ENCODE assay signal across 9 mouse cellular contexts in the genomic region with DNA sequence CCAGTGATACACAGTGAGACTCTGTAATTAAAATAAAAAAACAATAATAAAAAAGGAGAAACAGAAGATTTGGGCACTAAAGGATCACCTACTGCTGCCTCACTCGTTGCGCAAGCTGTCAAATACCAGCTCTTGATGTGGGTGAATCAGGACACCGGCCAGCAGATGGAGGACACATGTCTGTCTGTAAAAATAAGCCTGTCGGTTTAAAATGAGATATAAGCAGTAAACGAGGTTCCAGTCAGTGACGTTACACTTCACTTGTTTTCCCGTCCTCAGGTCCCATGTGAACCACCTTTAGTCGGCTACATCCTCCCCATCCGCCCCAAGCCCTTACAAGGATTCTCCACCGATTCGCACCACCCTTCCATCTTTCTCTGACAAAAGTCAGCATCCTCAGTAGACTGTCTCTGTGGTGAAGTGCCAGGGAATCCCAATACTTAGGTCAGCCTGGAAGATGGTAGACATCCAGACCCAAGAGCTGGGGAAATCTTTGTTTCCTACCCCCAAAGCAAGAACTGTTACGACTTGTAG. TPM values are rescaled to one million over a fixed set of nuclear protein-coding genes. Genes with fewer than 3 reads are reported as not detected.
DNase-seq lines count a peak whose midpoint lies in the region; ATAC-seq and TF ChIP-seq lines count a peak whose summit lies in the region.
"Had no signal": no experiment of that assay in that cellular context is flagged by ENCODE, and none has a peak within 500 bp of the region (broad histone marks: within the 10 kb centered on the region; RNA-seq: fewer than 3 reads in every experiment).

No protein-coding gene starts in this region.

- no peak for TF ChIP-seq POLR2A in cerebellum, adult 2 months (IDR thresholded peaks at IDR 0.05; ENCODE audit: borderline replicate concordance, insufficient read depth, low read length)

- peak in 1 of 2 experiments; percentile 49 for DNase-seq in cerebellum, adult 2 months
- no peak for DNase-seq in cerebellum, adult 9-11 months
- peak; percentile 13 for DNase-seq in lung, postnatal 0 days (ENCODE audit: low spot score)
- DNase-seq in lung, adult 18-20 months, result no peak
- no peak for DNase-seq in forebrain, embryonic 10.5 days (ENCODE audit: extremely low spot score, low spot score)
- DNase-seq in limb, embryonic 10.5 days (ENCODE audit: low spot score), result no peak
- peak; percentile 67 for DNase-seq in naive thymus-derived CD4-positive, alpha-beta T cell, adult 2 months (ENCODE audit: low read depth)
- no peak for DNase-seq in gastrocnemius, postnatal 25 days

- no peaks in the 10 kb centered on the region for H3K27me3 ChIP-seq in cerebellum, adult 2 months (ENCODE audit: control insufficient read depth, insufficient read depth, low read length)
- no peaks in the 10 kb centered on the region for H3K27me3 ChIP-seq in lung, postnatal 0 days (replicated peaks; ENCODE audit: insufficient read depth, low read length)
- H3K27me3 ChIP-seq in forebrain, embryonic 10.5 days (ENCODE audit: poor library complexity, severe bottlenecking), result no peaks in the 10 kb centered on the region
- H3K27me3 ChIP-seq in limb, embryonic 10.5 days (ENCODE audit: low read depth, poor library complexity, severe bottlenecking), result no peaks in the 10 kb centered on the region

- H3K4me1 ChIP-seq in cerebellum, adult 2 months (ENCODE audit: control insufficient read depth, insufficient read depth, low read length), result no peaks in the 10 kb centered on the region; the same call in 1 of the 2 replicates
- 0 out of 2 replicates have a peak, but pooled peaks cover 6% of the 10 kb centered on the region for H3K4me1 ChIP-seq in lung, postnatal 0 days (ENCODE audit: insufficient read depth, low read depth, low read length)
- peaks cover 22% of the 10 kb centered on the region for H3K4me1 ChIP-seq in forebrain, embryonic 10.5 days
- peaks cover 14% of the 10 kb centered on the region for H3K4me1 ChIP-seq in limb, embryonic 10.5 days

- H3K4me3 ChIP-seq in cerebellum, adult 2 months (replicated peaks; ENCODE audit: insufficient read depth, low read depth, low read length), result peak overlapping the region; percentile 91
- H3K4me3 ChIP-seq in lung, postnatal 0 days (ENCODE audit: low read depth, low read length), result peak overlapping the region; percentile 86
- peak overlapping the region; percentile 73 for H3K4me3 ChIP-seq in forebrain, embryonic 10.5 days
- peak overlapping the region; percentile 73 for H3K4me3 ChIP-seq in limb, embryonic 10.5 days

- peak; percentile 25 for ATAC-seq in lung, postnatal 0 days

- H3K4me2 ChIP-seq in lung, postnatal 0 days (replicated peaks; ENCODE audit: low read depth, low read length), result peak overlapping the region; percentile 80

- no peak for TF ChIP-seq EP300 in lung, postnatal 0 days (IDR thresholded peaks at IDR 0.05)

- H3K36me3 ChIP-seq in lung, postnatal 0 days (ENCODE audit: insufficient read depth, low read length), result peaks cover 4% of the 10 kb centered on the region; the same call in 1 of the 2 replicates
- peaks cover 33% of the 10 kb centered on the region for H3K36me3 ChIP-seq in forebrain, embryonic 10.5 days (replicated peaks)
- H3K36me3 ChIP-seq in limb, embryonic 10.5 days, result peaks cover 33% of the 10 kb centered on the region

- 2% methylated on average over 12 of the region's 12 CpGs for WGBS in cerebellum, adult 2 months
- 14% methylated on average over 12 of the region's 12 CpGs for WGBS in lung, postnatal 0 days
- 24% methylated on average over 12 of the region's 12 CpGs for WGBS in forebrain, embryonic 10.5 days
- WGBS in limb, embryonic 10.5 days, result 24% methylated on average over 12 of the region's 12 CpGs

- H3K9me3 ChIP-seq in lung, postnatal 0 days (ENCODE audit: low read length), result no peaks in the 10 kb centered on the region
- H3K9me3 ChIP-seq in forebrain, embryonic 10.5 days, result no peaks in the 10 kb centered on the region
- H3K9me3 ChIP-seq in limb, embryonic 10.5 days (replicated peaks), result no peaks in the 10 kb centered on the region

- peak overlapping the region; percentile 69 for H3K27ac ChIP-seq in cerebellum, adult 2 months (ENCODE audit: insufficient read depth, low read length)
- 0 out of 2 replicates have a peak overlapping the region, but pooled peaks have one; percentile 32 for H3K27ac ChIP-seq in lung, postnatal 0 days (ENCODE audit: low read length)
- peak overlapping the region; percentile 85 for H3K27ac ChIP-seq in forebrain, embryonic 10.5 days
- H3K27ac ChIP-seq in limb, embryonic 10.5 days, result peak overlapping the region; percentile 80

- TF ChIP-seq CTCF in cerebellum, adult 2 months (IDR thresholded peaks at IDR 0.05; ENCODE audit: borderline replicate concordance, insufficient read depth, low read depth, low read length), result no peak
- TF ChIP-seq CTCF in lung, postnatal 0 days (IDR thresholded peaks at IDR 0.05), result no peak

- H3K9ac ChIP-seq in lung, postnatal 0 days (replicated peaks; ENCODE audit: low read depth), result peak overlapping the region; percentile 62

RNA-seq across cellular contexts. Expression of gene Exosc9, which starts 0.5 kb away (rescaled TPM):
- 30.7 and 30.8 TPM in 2 replicates for polyA plus RNA-seq in cerebellum, adult 2 months (2012; rRNA removed)
- polyA plus RNA-seq in lung, postnatal 0 days (2015; fragmentation: Nextera tagmentation; extraction: Ambion mirVana), result 31.0 and 32.7 TPM in 2 replicates
- 105 and 108 TPM in 2 replicates for polyA plus RNA-seq in forebrain, embryonic 10.5 days (2016; fragmentation: Nextera tagmentation; extraction: Ambion mirVana)
- polyA plus RNA-seq in limb, embryonic 10.5 days (2016; fragmentation: Nextera tagmentation; extraction: Ambion mirVana), result 93.1 and 98.5 TPM in 2 replicates
- total RNA-seq in gastrocnemius, postnatal 25 days (2021), result 10 to 100 TPM; 13.5 to 15.0 TPM

RNA-seq across cellular contexts. Expression of gene Ccna2, which starts 20.0 kb away (rescaled TPM):
- polyA plus RNA-seq in cerebellum, adult 2 months (2012; rRNA removed), result 1.9 and 2.0 TPM in 2 replicates
- polyA plus RNA-seq in lung, postnatal 0 days (2015; fragmentation: Nextera tagmentation; extraction: Ambion mirVana), result 7.3 and 9.8 TPM in 2 replicates
- 272 and 276 TPM in 2 replicates for polyA plus RNA-seq in forebrain, embryonic 10.5 days (2016; fragmentation: Nextera tagmentation; extraction: Ambion mirVana)
- polyA plus RNA-seq in limb, embryonic 10.5 days (2016; fragmentation: Nextera tagmentation; extraction: Ambion mirVana), result 244 TPM in 2 replicates
- 1 to 10 TPM in 1 of 2 experiments, under 1 TPM in 1; 0.97 to 1.3 TPM for total RNA-seq in gastrocnemius, postnatal 25 days (2021)

RNA-seq across cellular contexts. Expression of gene Gm11549, which starts 30.3 kb away (rescaled TPM):
- 0.10 TPM in 2 replicates for polyA plus RNA-seq in cerebellum, adult 2 months (2012; rRNA removed)
- not detected in 2 replicates for polyA plus RNA-seq in lung, postnatal 0 days (2015; fragmentation: Nextera tagmentation; extraction: Ambion mirVana)
- polyA plus RNA-seq in forebrain, embryonic 10.5 days (2016; fragmentation: Nextera tagmentation; extraction: Ambion mirVana), result 0.25 and 0.36 TPM in 2 replicates
- polyA plus RNA-seq in limb, embryonic 10.5 days (2016; fragmentation: Nextera tagmentation; extraction: Ambion mirVana), result not detected in 2 replicates
- not detected for total RNA-seq in gastrocnemius, postnatal 25 days (2021)
- total RNA-seq: heart, postnatal 14 days had no signal

Comparison
In these comparisons a context has a peak if more than half of its experiments do, and no peak if none do; other contexts are left out.
1. DNase-seq: peak in lung, postnatal 0 days (single experiment) and naive thymus-derived CD4-positive, alpha-beta T cell, adult 2 months (single experiment); none in cerebellum, adult 9-11 months (single experiment), lung, adult 18-20 months (0 of 2), forebrain, embryonic 10.5 days (single experiment), limb, embryonic 10.5 days (single experiment) and gastrocnemius, postnatal 25 days (single experiment).
2. H3K27ac ChIP-seq: peak in every context shown above with its lines; median percentile 85 in forebrain, embryonic 10.5 days; 80 in limb, embryonic 10.5 days; 69 in cerebellum, adult 2 months; 32 in lung, postnatal 0 days.
3. RNA of gene Ccna2, which starts 20.0 kb away (polyA plus RNA-seq): 272 to 276 TPM in forebrain, embryonic 10.5 days and 244 TPM in limb, embryonic 10.5 days; 7.3 to 9.8 TPM in lung, postnatal 0 days and 1.9 to 2.0 TPM in cerebellum, adult 2 months; every median in the first group is over 10 times any median in the second.
4. Peak in every context shown above with its lines, with median percentiles within 50 percentile points of each other: H3K4me3 ChIP-seq.